Mouse (Mus musculus) adrenal gland, adult 18-20 months (tissue): Measurements from ENCODE around the gene Slc25a43. TPM values are rescaled to one million over a fixed set of nuclear protein-coding genes. Genes with fewer than 3 reads are reported as not detected.
"Not testable (repeated sequence)": the region's sequence is repeated elsewhere in the genome, so short reads cannot be mapped to it uniquely, and the experiment has no call there.

Experiments used
- DNase-seq, 2 experiments: peaks; one replicate each; pipeline ENCODE4 v3.0.0; 2021 to 2022; ENCODE audit warnings: low spot score in 2 of 2
- total RNA-seq, 2 experiments: library from RNA; stranded (reverse); gene quantifications; 1 replicate in 1 of 2; 2 replicates in 1 of 2; pipeline ENCODE4 v1.2.3; 2021

Gene Slc25a43
- total RNA-seq, 2 experiments from 2014 or later, result 1.2 to 2.1 TPM

DNA sequence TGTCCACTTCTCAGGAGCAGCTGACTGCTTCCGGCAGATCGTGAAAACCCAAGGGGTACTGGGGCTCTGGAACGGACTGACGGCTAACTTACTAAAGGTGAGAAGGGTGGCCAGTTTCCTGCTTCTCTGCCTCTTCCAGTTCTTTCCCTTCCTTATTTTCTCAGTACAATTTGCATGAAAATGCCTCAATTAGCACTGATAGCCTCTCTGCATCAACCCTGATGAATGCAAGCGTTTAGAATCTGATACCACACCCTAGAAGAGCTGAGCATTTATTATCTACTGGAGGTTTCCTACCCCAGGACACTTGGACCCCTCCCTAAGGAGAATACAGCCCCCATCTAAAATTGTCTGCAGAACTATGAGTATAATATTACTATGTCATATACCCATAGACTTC lies 32.1 kb downstream of the Slc25a43 start:
- no peak for DNase-seq

GRCm38 (mm10) chrX:36777694-36778093 lies 34.2 kb downstream of the Slc25a43 start:
- no peak for DNase-seq

DNA sequence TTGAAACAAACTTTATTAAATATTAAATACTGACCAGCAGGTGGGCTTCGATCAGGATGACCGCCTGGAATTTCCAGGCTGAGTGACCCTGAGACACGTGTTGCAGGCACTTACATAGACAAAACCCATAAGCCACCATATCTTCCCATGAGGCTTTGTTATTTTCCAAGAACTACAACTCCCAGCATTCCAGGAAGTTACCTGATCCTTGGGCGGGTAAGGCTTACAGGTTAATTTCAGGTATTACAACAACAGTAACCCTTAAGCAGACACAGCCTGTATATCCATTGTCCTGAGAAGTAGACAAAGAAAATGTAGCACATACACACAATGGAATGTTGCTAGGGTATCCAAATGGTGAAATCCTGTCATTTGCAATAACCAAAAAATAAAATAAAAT lies 45.9 kb downstream of the Slc25a43 start:
- DNase-seq, result no peak

GRCm38 (mm10) chrX:36794571-36794970 lies 51.1 kb downstream of the Slc25a43 start:
- DNase-seq, result no peak

DNA sequence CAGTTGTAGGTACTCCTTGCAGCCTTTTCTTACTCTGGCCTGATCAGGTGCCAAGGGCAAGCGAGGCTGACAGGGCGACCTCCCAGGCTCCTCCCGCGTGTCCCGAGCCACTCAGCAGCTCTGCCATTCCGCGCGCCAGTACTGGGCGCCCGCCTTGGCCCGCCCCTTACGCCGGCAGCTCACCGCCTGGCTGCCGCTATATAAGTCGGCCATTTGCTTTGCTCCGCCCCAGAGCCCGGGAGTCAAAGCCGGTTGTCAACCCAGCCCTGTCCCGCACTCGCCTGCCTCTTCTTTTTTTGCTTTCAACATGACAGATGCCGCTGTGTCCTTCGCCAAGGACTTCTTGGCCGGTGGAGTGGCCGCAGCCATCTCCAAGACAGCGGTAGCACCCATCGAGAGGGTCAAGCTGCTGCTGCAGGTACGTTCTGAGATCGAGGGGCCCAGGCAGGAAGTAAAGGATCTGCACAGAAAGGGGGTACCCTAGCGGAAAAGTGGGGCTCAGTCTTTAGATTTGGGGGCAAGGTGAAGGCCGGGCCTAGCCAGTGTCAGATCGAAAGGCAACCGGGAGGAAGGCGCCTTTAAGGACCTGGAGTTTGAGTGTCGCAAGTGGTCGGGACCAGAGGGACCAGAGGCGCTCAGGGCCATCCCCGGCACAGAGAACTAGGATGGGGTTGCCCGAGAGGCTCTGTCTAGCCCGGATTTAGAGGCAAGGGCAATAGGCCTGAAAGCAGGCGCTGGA lies 52.1 kb downstream of the Slc25a43 start, which contains the start of gene Slc25a5:
TSS of gene Slc25a5 (plus strand) at position 228 of the 739 bp plus-strand sequence.
- peak; percentile 77 to 80 for DNase-seq

DNA sequence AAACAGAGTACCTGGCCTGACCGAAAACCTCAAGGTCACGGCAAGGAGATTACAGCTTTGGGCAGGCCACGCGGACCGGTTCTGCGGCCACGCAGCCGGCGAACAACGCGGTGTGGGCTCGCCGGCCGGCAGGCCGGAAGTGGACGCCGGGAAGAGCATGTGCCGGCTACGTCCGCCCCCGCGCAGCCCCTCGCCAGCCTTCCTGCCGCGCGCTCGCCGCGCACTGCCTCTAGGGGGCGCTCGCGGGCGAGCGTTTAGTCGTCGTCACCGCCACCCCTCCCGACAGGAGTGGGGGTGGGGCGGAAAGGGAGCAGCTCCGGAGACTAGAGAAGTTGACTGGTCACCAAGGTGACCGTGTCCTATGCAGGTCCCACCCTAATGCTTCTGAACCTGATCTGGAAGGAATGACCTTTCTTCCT lies 52.7 kb downstream of the Slc25a43 start:
- DNase-seq, result peak; percentile 78 to 80

- DNase-seq, result not testable (repeated sequence)
Observed at GRCm38 (mm10) chrX:36796734-36797133, 53.3 kb downstream of the Slc25a43 start.

GRCm38 (mm10) chrX:36799131-36799879 lies 55.8 kb downstream of the Slc25a43 start:
- no peak for DNase-seq

GRCm38 (mm10) chrX:36803189-36803588 lies 59.7 kb downstream of the Slc25a43 start:
- no peak for DNase-seq

DNA sequence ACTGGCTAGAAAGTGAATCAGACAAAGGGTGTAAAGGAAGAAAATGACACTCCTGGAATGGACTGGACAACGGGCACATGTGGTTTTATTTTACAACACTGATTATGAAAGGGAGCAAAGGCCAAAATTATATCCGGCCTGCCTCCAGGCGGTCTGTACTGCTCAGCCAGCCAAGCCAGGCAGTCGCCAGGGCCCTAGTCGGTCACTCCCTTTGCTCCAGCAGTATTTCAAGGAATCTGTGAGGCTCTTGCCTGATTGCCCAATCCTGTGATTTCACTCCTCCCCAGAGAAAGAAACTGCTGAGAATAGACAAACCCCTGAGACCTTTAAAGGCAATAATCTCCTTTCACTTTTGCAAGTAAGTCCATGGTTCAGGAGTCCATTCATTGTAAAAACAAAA lies 60.7 kb downstream of the Slc25a43 start:
- DNase-seq, result no peak

- no peak for DNase-seq
Observed at GRCm38 (mm10) chrX:36805466-36806235, 62.2 kb downstream of the Slc25a43 start.

- peak; percentile 75 to 77 for DNase-seq
Observed at GRCm38 (mm10) chrX:36807360-36808317, 64.2 kb downstream of the Slc25a43 start.

- no peak for DNase-seq
Observed at GRCm38 (mm10) chrX:36808318-36808683, 64.8 kb downstream of the Slc25a43 start.

- DNase-seq, result no peak
Observed at GRCm38 (mm10) chrX:36811377-36811776, 67.9 kb downstream of the Slc25a43 start.

DNA sequence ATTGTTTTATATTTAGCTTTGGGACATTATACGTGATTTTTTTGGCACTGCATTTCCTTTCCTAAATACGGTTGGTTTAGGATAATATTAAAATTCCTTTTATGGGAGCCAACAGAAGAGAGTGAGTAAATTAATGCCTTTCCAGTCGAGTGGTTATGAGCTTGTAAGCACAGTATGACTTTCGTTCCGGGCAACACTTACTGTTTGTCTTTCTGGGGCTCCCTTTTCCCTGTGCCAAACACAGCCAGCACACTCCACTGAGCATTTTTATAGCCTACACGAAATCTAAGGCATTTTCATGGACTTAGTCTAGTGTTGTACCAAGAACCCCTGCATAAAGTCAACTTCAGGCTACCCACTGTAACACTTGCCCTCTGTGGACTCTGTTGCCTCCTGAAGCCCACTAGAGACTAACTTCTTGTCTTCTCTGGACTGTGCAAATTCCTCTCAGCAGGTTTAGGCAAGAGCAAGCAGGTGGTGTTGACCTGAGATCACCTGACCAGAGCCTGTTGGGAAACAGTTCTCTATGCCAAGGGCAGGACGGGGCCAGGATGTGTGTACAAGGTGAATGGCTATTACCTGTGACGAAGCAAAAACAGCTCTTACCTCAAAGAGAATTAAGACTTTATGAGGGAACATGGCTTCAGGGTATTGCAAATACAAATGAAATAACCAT lies 70.8 kb downstream of the Slc25a43 start:
- DNase-seq, result no peak

- no peak for DNase-seq
Observed at GRCm38 (mm10) chrX:36815022-36815421, 71.6 kb downstream of the Slc25a43 start.

DNA sequence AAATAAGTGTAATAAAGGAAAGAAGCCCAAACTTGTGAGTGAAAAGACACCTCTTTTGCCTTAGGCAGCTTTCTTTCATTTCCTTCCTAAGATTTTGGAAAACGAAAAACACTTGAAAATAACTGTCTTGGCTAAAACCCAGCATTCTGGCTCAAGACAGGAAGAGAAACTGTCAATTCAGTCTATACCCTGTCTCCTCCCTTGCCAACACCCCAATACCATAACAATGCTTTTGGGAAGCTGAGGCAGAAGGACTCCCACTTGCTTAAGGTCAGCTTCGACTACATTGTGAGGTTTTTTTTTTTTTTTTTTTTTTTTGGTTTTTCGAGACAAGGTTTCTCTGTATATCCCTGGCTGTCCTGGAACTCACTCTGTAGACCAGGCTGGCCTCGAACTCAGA lies 72.0 kb downstream of the Slc25a43 start:
- no peak for DNase-seq

GRCm38 (mm10) chrX:36816368-36816899 lies 73.0 kb downstream of the Slc25a43 start:
- DNase-seq, result no peak

GRCm38 (mm10) chrX:36816953-36817441 lies 73.5 kb downstream of the Slc25a43 start:
- DNase-seq, result no peak
